In the genomic region with DNA sequence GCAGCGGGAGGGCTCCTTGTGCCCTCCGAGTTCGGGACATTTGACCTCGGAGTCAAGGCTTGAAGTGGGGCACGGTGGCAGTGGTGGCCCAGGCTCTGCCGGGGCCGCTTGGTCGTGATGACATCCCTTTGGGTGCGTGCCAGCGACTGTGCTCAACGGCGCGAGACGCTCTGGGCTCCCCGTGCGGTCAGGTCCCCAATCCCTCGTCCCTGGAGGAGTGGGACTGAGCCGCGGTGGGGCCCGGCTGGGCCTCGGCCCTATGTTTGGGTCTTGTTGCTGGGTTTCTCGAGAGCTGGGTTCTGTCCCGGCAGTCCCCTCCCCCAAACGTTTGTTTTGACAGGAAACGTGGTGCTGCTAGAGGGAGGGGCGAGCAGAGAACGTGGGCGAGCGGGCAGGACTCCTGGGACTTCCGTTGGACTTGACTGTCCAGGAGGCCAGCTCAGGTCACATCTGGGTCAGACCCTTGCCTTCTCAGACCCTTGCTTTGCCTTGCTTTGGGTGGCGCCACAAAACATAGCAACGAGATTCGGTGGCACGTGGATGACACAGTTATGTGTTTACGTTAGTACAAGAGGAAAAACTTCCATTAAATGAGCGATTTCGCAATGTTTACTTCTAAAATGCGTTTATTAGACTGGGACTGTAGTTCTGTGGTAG, we compare ENCODE assay signal across 8 mouse cellular contexts. TPM values are rescaled to one million over a fixed set of nuclear protein-coding genes. Genes with fewer than 3 reads are reported as not detected.
A peak's percentile ranks its signal among the peaks of the same experiment; 100 is the strongest.
DNase-seq lines count a peak whose midpoint lies in the region; ATAC-seq and TF ChIP-seq lines count a peak whose summit lies in the region.

No protein-coding gene starts in this region.

- WGBS in hindbrain, embryonic 15.5 days: 3% methylated on average over 36 of the region's 38 CpGs

- peak overlapping the region; percentile 98 for H3K4me3 ChIP-seq in hindbrain, embryonic 15.5 days

- CTCF ChIA-PET in Patski (lab: Charles Lee): no interaction called here

- peak; percentile 20 for DNase-seq in Patski (ENCODE audit: low read depth, low spot score)
- DNase-seq in cerebellum, postnatal 36 days: peak; percentile 74 to 76
- DNase-seq in frontal cortex, postnatal 36 days (ENCODE audit: low spot score in 2 of 2): peak; percentile 62 to 69
- DNase-seq in left cerebral cortex, adult 18-20 months (ENCODE audit: low spot score in 2 of 2): peak; percentile 55 to 69
- DNase-seq in lung, postnatal 4 days: peak; percentile 88 to 89
- DNase-seq in retina, postnatal 1 day: peak; percentile 83
- DNase-seq in urinary bladder, adult 2 months (ENCODE audit: low spot score): peak; percentile 68

- peak; percentile 60 for ATAC-seq in Patski
- peak; percentile 49; the same call in 1 of the 2 replicates for ATAC-seq in hindbrain, embryonic 15.5 days (ENCODE audit: low FRiP score, low read depth)

- no peak for TF ChIP-seq CTCF in Patski (IDR thresholded peaks at IDR 0.05)

- no peaks in the 10 kb centered on the region for H3K27me3 ChIP-seq in Patski
- H3K27me3 ChIP-seq in hindbrain, embryonic 15.5 days: 0 out of 2 replicates have a peak, but pooled peaks cover 3% of the 10 kb centered on the region

- POLR2A ChIA-PET in Patski (lab: Charles Lee): interaction anchor here (0.7 to 0.8 kb wide), 2 partner anchors 43 to 46 kb away, joined by 3 read pairs; no protein-coding TSS in a partner anchor

- peaks cover 9% of the 10 kb centered on the region for H3K4me1 ChIP-seq in hindbrain, embryonic 15.5 days (replicated peaks)

- no peaks in the 10 kb centered on the region for H3K9me3 ChIP-seq in hindbrain, embryonic 15.5 days

- no peaks in the 10 kb centered on the region for H3K36me3 ChIP-seq in hindbrain, embryonic 15.5 days

- in situ Hi-C loops in Patski (cut with MboI; ENCODE audit: low pct_unique_long_range_greater_than_20kb): no loop called here

- peak overlapping the region; percentile 83 for H3K4me2 ChIP-seq in hindbrain, embryonic 15.5 days

- peak overlapping the region; percentile 69 for H3K9ac ChIP-seq in hindbrain, embryonic 15.5 days

- H3K27ac ChIP-seq in hindbrain, embryonic 15.5 days (replicated peaks): peak overlapping the region; percentile 80

RNA-seq across cellular contexts. Expression of a gene that starts 0.8 kb away (rescaled TPM):
- polyA plus RNA-seq in Patski (2021): 33.0 TPM
- polyA plus RNA-seq in hindbrain, embryonic 15.5 days (2015; fragmentation: Nextera tagmentation; extraction: Ambion mirVana): 21.7 and 23.8 TPM in 2 replicates
- total RNA-seq in left cerebral cortex, adult 18-20 months (2021): 10 to 100 TPM; 22.4 to 25.2 TPM
- polyA plus RNA-seq in urinary bladder, adult 2 months (2012; rRNA removed): 28.7 and 30.1 TPM in 2 replicates

RNA-seq across cellular contexts. Expression of a gene that starts 43.3 kb away (rescaled TPM):
- polyA plus RNA-seq in Patski (2021): 62.4 TPM
- polyA plus RNA-seq in hindbrain, embryonic 15.5 days (2015; fragmentation: Nextera tagmentation; extraction: Ambion mirVana): 55.6 and 59.2 TPM in 2 replicates
- 10 to 100 TPM; 21.4 to 22.6 TPM for total RNA-seq in left cerebral cortex, adult 18-20 months (2021)
- 43.0 and 45.3 TPM in 2 replicates for polyA plus RNA-seq in urinary bladder, adult 2 months (2012; rRNA removed)

RNA-seq across cellular contexts. Expression of a gene that starts 44.9 kb away (rescaled TPM):
- 14.3 TPM for polyA plus RNA-seq in Patski (2021)
- 13.7 and 15.0 TPM in 2 replicates for polyA plus RNA-seq in hindbrain, embryonic 15.5 days (2015; fragmentation: Nextera tagmentation; extraction: Ambion mirVana)
- 10 to 100 TPM; 15.0 to 16.3 TPM for total RNA-seq in left cerebral cortex, adult 18-20 months (2021)
- 7.0 and 9.1 TPM in 2 replicates for polyA plus RNA-seq in urinary bladder, adult 2 months (2012; rRNA removed)

Comparison
In these comparisons a context has a peak if more than half of its experiments do, and no peak if none do; other contexts are left out.
1. Peak in every context shown above with its lines: DNase-seq, ATAC-seq, H3K4me3 ChIP-seq and H3K27ac ChIP-seq.
2. DNase-seq: peak in every context shown above with its lines; median percentile 88 in lung, postnatal 4 days; 83 in retina, postnatal 1 day; 75 in cerebellum, postnatal 36 days; 68 in urinary bladder, adult 2 months; 66 in frontal cortex, postnatal 36 days; 62 in left cerebral cortex, adult 18-20 months; 20 in Patski.